Mouse (Mus musculus): Measurements from ENCODE around the gene Riox2.
A peak's percentile ranks its signal among the peaks of the same experiment; 100 is the strongest.
"Not testable (repeated sequence)": the region's sequence is repeated elsewhere in the genome, so short reads cannot be mapped to it uniquely, and the experiment has no call there.

Gene Riox2

GRCm38 (mm10) chr16:59471637-59472278, at the start of gene Riox2:
Gene Riox2, plus strand, starts transcription at chr16:59471775.
- peak; percentile 80 for DNase-seq

- no peak for DNase-seq
Observed at GRCm38 (mm10) chr16:59427960-59428359, 43.6 kb upstream of the Riox2 start.

- DNase-seq: no peak
Observed at GRCm38 (mm10) chr16:59433181-59433580, 38.4 kb upstream of the Riox2 start.

GRCm38 (mm10) chr16:59444880-59445559, 26.6 kb upstream of the Riox2 start:
- no peak for DNase-seq

- DNase-seq: no peak
Observed at GRCm38 (mm10) chr16:59448181-59448580, 23.4 kb upstream of the Riox2 start.

- DNase-seq: no peak
Observed at GRCm38 (mm10) chr16:59449092-59449491, 22.5 kb upstream of the Riox2 start.

- no peak for DNase-seq
Observed at GRCm38 (mm10) chr16:59451813-59452212, 19.8 kb upstream of the Riox2 start.

GRCm38 (mm10) chr16:59459259-59459861, 12.2 kb upstream of the Riox2 start:
- not testable (repeated sequence) for DNase-seq

- no peak for DNase-seq
Observed at GRCm38 (mm10) chr16:59463567-59463966, 8.0 kb upstream of the Riox2 start.

GRCm38 (mm10) chr16:59463973-59464372, 7.6 kb upstream of the Riox2 start:
- no peak for DNase-seq

- DNase-seq: no peak
Observed at GRCm38 (mm10) chr16:59469846-59470245, 1.7 kb upstream of the Riox2 start.

- no peak for DNase-seq
Observed at GRCm38 (mm10) chr16:59472546-59472945, 971 bp downstream of the Riox2 start.

GRCm38 (mm10) chr16:59474788-59475187, 3.2 kb downstream of the Riox2 start:
- peak; percentile 65 for DNase-seq

- DNase-seq: no peak
Observed at GRCm38 (mm10) chr16:59477955-59478354, 6.4 kb downstream of the Riox2 start.

GRCm38 (mm10) chr16:59487239-59487638, 15.7 kb downstream of the Riox2 start:
- no peak for DNase-seq

GRCm38 (mm10) chr16:59487975-59488548, 16.5 kb downstream of the Riox2 start:
- no peak for DNase-seq

GRCm38 (mm10) chr16:59493199-59493598, 21.6 kb downstream of the Riox2 start:
- no peak for DNase-seq

GRCm38 (mm10) chr16:59497947-59498346, 26.4 kb downstream of the Riox2 start:
- DNase-seq: no peak

- DNase-seq: no peak
Observed at GRCm38 (mm10) chr16:59499180-59499579, 27.6 kb downstream of the Riox2 start.

GRCm38 (mm10) chr16:59509830-59510229, 38.3 kb downstream of the Riox2 start:
- no peak for DNase-seq

- no peak for DNase-seq
Observed at GRCm38 (mm10) chr16:59515169-59515568, 43.6 kb downstream of the Riox2 start.

- no peak for DNase-seq
Observed at GRCm38 (mm10) chr16:59516965-59517364, 45.4 kb downstream of the Riox2 start.

- no peak for DNase-seq
Observed at GRCm38 (mm10) chr16:59517447-59518219, 46.1 kb downstream of the Riox2 start.
